Mouse (Mus musculus) midbrain, embryonic 10.5 days (tissue): Measurements from ENCODE around the gene Myo10. TPM values are rescaled to one million over a fixed set of nuclear protein-coding genes. Genes with fewer than 3 reads are reported as not detected.

Experiments used
- polyA plus RNA-seq: library from polyadenylated mRNA; unstranded; fragments of >200 nt; fragmentation: Nextera tagmentation; extraction: Ambion mirVana; gene quantifications from 2 replicates; pipeline ENCODE4 v1.2.1, GENCODE M21; 2016

Gene Myo10
- polyA plus RNA-seq, 1 experiment from 2014 or later, result 74.7 TPM

Other genes starting within 250 kb of the Myo10 start
- gene Basp1, start 208.8 kb upstream of the Myo10 start, polyA plus RNA-seq, result 37.6 and 53.3 TPM in 2 replicates
- gene Retreg1, start 220.7 kb downstream of the Myo10 start, polyA plus RNA-seq, result 1.8 and 1.9 TPM in 2 replicates